Mouse (Mus musculus): ENCODE measurements around the gene H2-M5. TPM values are rescaled to one million over a fixed set of nuclear protein-coding genes. Genes with fewer than 3 reads are reported as not detected.
A peak's percentile ranks its signal among the peaks of the same experiment; 100 is the strongest.

H2-M5 gene
- polyA plus RNA-seq, 1 experiment from 2014 or later = 0.43 TPM

DNA sequence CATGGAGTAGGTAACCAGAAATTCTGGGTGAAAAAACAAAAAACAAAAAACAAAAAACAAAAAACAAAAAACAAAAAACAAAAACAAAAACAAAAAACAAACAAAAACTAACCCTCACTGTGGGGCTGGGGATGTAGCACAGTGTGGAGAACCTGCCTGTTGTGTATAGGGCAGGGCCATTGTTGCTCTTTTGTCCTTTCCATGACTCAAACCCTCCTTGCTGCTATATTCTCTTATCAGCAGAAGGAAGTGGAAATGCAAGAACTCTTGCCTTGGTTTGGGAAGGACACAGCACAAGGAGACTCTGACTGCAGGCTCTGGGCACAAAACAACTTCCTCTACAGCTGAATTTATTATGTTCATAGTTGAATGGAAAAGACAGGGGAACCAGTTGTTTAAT is 27.0 kb upstream of the H2-M5 start:
- Histone ChIP-seq H3K9ac (ENCODE audit: low read length) (no peak overlapping the region), H3K36me3 (ENCODE audit: control insufficient read depth, insufficient read depth, low read length) (no peaks in the 10 kb centered on the region), H3K4me2 (ENCODE audit: low read depth, low read length) (no peak overlapping the region), H3K9me3 (replicated peaks; ENCODE audit: control insufficient read depth, low read length) (no peaks in the 10 kb centered on the region), H3K4me1 (ENCODE audit: control insufficient read depth, insufficient read depth, low read length) (no peaks in the 10 kb centered on the region), H3K27ac (ENCODE audit: low read length) (peak overlapping the region; percentile 41; the same call in 1 of the 2 replicates), H3K4me3 (replicated peaks; ENCODE audit: low read length) (no peak overlapping the region), H3K27me3 (ENCODE audit: control insufficient read depth, insufficient read depth, low read length) (no peaks in the 10 kb centered on the region)
- ATAC-seq (ENCODE audit: insufficient read depth, low FRiP score) = no peak; the same call in 1 of the 2 replicates

GRCm38 (mm10) chr17:37012141-37012540 is 22.8 kb upstream of the H2-M5 start:
- Histone ChIP-seq H3K27me3 (ENCODE audit: control insufficient read depth, insufficient read depth, low read length) (no peaks in the 10 kb centered on the region), H3K4me2 (ENCODE audit: low read depth, low read length) (no peak overlapping the region), H3K4me3 (replicated peaks; ENCODE audit: low read length) (no peak overlapping the region), H3K9ac (ENCODE audit: low read length) (no peak overlapping the region), H3K9me3 (replicated peaks; ENCODE audit: control insufficient read depth, low read length) (no peaks in the 10 kb centered on the region), H3K36me3 (ENCODE audit: control insufficient read depth, insufficient read depth, low read length) (0 out of 2 replicates have a peak, but pooled peaks cover 4% of the 10 kb centered on the region), H3K27ac (ENCODE audit: low read length) (no peak overlapping the region), H3K4me1 (ENCODE audit: control insufficient read depth, insufficient read depth, low read length) (no peaks in the 10 kb centered on the region)
- WGBS = 61% methylated on average over 5 of the region's 5 CpGs
- no peak for ATAC-seq (ENCODE audit: insufficient read depth, low FRiP score)

DNA sequence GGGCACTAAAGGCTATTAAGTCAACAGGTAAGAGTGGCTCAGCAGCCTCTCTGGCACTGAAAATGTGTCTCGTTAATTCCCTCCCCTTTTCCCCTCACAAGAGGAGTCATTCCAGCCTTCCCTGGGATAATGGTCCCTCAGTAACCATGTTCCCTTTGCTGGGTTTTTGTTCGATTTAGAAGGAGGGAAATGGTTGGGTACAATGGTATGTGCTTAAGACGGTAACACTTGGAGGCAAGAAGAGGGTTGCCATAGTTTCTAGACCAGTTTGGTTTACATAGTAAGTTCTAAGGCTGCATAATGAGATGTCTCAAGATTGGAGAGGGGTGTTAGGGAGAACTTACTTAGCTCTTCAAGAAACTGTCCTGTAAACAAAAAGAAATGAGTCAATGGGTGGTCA is 22.4 kb upstream of the H2-M5 start:
- Histone ChIP-seq H3K36me3 (ENCODE audit: control insufficient read depth, insufficient read depth, low read length) (0 out of 2 replicates have a peak, but pooled peaks cover 4% of the 10 kb centered on the region), H3K4me2 (ENCODE audit: low read depth, low read length) (no peak overlapping the region)
- WGBS = 87% methylated on average over 3 of the region's 3 CpGs

GRCm38 (mm10) chr17:37009460-37010042 is 20.2 kb upstream of the H2-M5 start:
- Histone ChIP-seq H3K27ac (ENCODE audit: low read length) (no peak overlapping the region), H3K4me2 (ENCODE audit: low read depth, low read length) (no peak overlapping the region), H3K4me3 (replicated peaks; ENCODE audit: low read length) (no peak overlapping the region), H3K27me3 (ENCODE audit: control insufficient read depth, insufficient read depth, low read length) (no peaks in the 10 kb centered on the region), H3K9ac (ENCODE audit: low read length) (no peak overlapping the region), H3K9me3 (replicated peaks; ENCODE audit: control insufficient read depth, low read length) (no peaks in the 10 kb centered on the region), H3K4me1 (ENCODE audit: control insufficient read depth, insufficient read depth, low read length) (no peaks in the 10 kb centered on the region), H3K36me3 (ENCODE audit: control insufficient read depth, insufficient read depth, low read length) (0 out of 2 replicates have a peak, but pooled peaks cover 4% of the 10 kb centered on the region)
- ATAC-seq (ENCODE audit: insufficient read depth, low FRiP score) = no peak
- WGBS = 87% methylated on average over 17 of the region's 17 CpGs

More for the DNA sequence above, 22.4 kb upstream of the H2-M5 start:
- Histone ChIP-seq H3K27me3 (ENCODE audit: control insufficient read depth, insufficient read depth, low read length) (no peaks in the 10 kb centered on the region), H3K4me3 (replicated peaks; ENCODE audit: low read length) (no peak overlapping the region), H3K27ac (ENCODE audit: low read length) (no peak overlapping the region), H3K9ac (ENCODE audit: low read length) (no peak overlapping the region), H3K4me1 (ENCODE audit: control insufficient read depth, insufficient read depth, low read length) (no peaks in the 10 kb centered on the region), H3K9me3 (replicated peaks; ENCODE audit: control insufficient read depth, low read length) (no peaks in the 10 kb centered on the region)
- no peak for ATAC-seq (ENCODE audit: insufficient read depth, low FRiP score)

DNA sequence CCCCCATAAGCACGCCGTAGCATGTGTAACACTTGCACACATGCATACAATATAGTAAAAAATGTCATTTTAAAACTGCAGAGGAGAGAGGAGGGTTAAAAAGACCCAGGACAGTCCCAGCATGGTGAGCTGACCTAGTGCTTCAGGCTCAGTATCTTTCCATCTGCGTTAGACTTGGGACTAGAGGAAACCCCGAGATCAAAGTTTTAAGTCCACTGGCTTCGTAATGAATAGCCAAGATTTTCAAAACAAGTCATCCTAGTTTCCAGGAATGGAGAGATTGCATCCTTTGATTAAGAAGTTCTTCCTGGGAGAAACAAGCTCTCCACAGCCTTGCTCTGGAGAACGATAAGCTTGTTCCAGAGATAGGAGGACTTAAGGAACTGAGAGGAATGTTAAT is 18.8 kb upstream of the H2-M5 start:
- Histone ChIP-seq H3K9ac (ENCODE audit: low read length) (no peak overlapping the region), H3K27me3 (ENCODE audit: control insufficient read depth, insufficient read depth, low read length) (no peaks in the 10 kb centered on the region), H3K4me2 (ENCODE audit: low read depth, low read length) (no peak overlapping the region), H3K36me3 (ENCODE audit: control insufficient read depth, insufficient read depth, low read length) (0 out of 2 replicates have a peak, but pooled peaks cover 4% of the 10 kb centered on the region), H3K4me1 (ENCODE audit: control insufficient read depth, insufficient read depth, low read length) (no peaks in the 10 kb centered on the region), H3K27ac (ENCODE audit: low read length) (no peak overlapping the region), H3K4me3 (replicated peaks; ENCODE audit: low read length) (no peak overlapping the region), H3K9me3 (replicated peaks; ENCODE audit: control insufficient read depth, low read length) (no peaks in the 10 kb centered on the region)
- no peak for ATAC-seq (ENCODE audit: insufficient read depth, low FRiP score)
- WGBS = 86% methylated on average over 6 of the region's 6 CpGs

DNA sequence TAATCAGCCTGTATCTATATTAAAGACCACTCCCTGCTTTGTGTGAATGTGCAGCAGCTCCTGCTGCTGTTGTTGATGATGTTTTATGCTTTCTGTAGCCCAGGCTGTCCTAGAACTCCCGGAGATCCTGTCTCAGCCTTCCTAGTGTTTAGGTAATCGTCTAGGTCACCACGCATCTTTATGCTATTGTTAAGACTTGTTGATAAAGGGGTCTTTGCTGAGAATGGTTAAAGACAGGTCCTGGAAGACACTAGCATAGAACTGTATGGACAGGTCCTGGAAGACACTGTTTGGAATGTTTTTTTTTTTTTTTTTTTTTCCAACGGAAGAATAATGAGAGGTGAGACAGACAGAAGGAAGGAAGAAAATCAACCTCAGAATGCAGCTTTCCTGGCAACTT is 14.0 kb upstream of the H2-M5 start:
- H3K9ac ChIP-seq (ENCODE audit: low read length) = peak overlapping the region; percentile 94
- peak overlapping the region; percentile 90 for H3K4me2 ChIP-seq (ENCODE audit: low read depth, low read length)
- ATAC-seq (ENCODE audit: insufficient read depth, low FRiP score) = peak; percentile 2; the same call in 1 of the 2 replicates
- no peaks in the 10 kb centered on the region for H3K27me3 ChIP-seq (ENCODE audit: control insufficient read depth, insufficient read depth, low read length)
- WGBS = 23% methylated on average over 4 of the region's 4 CpGs
- H3K4me3 ChIP-seq (replicated peaks; ENCODE audit: low read length) = peak overlapping the region; percentile 74
- H3K4me1 ChIP-seq (ENCODE audit: control insufficient read depth, insufficient read depth, low read length) = no peaks in the 10 kb centered on the region
- H3K9me3 ChIP-seq (replicated peaks; ENCODE audit: control insufficient read depth, low read length) = no peaks in the 10 kb centered on the region
- no peaks in the 10 kb centered on the region for H3K36me3 ChIP-seq (ENCODE audit: control insufficient read depth, insufficient read depth, low read length)
- peak overlapping the region; percentile 83 for H3K27ac ChIP-seq (ENCODE audit: low read length)

- peak overlapping the region; percentile 94 for H3K9ac ChIP-seq (ENCODE audit: low read length)
- peak; percentile 90 for ATAC-seq (ENCODE audit: insufficient read depth, low FRiP score)
- under 1% methylated on average over 49 of the region's 49 CpGs for WGBS
- peak overlapping the region; percentile 74 for H3K4me3 ChIP-seq (replicated peaks; ENCODE audit: low read length)
- H3K36me3 ChIP-seq (ENCODE audit: control insufficient read depth, insufficient read depth, low read length) = no peaks in the 10 kb centered on the region
- no peaks in the 10 kb centered on the region for H3K27me3 ChIP-seq (ENCODE audit: control insufficient read depth, insufficient read depth, low read length)
- no peaks in the 10 kb centered on the region for H3K9me3 ChIP-seq (replicated peaks; ENCODE audit: control insufficient read depth, low read length)
- peak overlapping the region; percentile 83 for H3K27ac ChIP-seq (ENCODE audit: low read length)
- H3K4me1 ChIP-seq (ENCODE audit: control insufficient read depth, insufficient read depth, low read length) = no peaks in the 10 kb centered on the region
- H3K4me2 ChIP-seq (ENCODE audit: low read depth, low read length) = peak overlapping the region; percentile 90
Observed at GRCm38 (mm10) chr17:37002364-37003330, 13.3 kb upstream of the H2-M5 start.

DNA sequence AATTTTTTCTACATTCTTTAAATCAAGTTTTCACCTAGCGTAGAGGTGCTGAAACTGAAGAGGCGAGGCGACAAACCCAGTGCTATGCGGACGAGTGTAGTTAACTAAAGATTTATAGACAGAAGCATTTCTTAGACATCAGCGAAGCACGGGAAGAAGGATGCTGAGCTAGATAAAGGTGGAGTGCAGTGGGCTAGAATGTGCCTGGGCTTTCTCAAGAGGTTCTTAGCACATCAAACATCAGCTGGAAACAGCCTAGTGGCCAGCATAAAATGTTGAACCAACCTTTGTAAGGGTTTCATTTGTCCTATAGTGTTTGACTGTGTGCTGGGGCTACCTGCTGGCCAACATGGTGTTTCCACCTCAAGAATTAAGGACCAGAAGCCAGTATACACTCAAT is 11.5 kb upstream of the H2-M5 start, which contains the start of gene Zfp57:
Zfp57 (plus strand) TSS at position 301 of the 400 bp plus-strand sequence.
- Histone ChIP-seq H3K4me2 (ENCODE audit: low read depth, low read length) (peak within 1 kb of the TSS; percentile 90), H3K9ac (ENCODE audit: low read length) (no peak within 1 kb of the TSS), H3K4me1 (ENCODE audit: control insufficient read depth, insufficient read depth, low read length) (no peaks in the 10 kb centered on the region), H3K9me3 (replicated peaks; ENCODE audit: control insufficient read depth, low read length) (no peaks in the 10 kb centered on the region), H3K36me3 (ENCODE audit: control insufficient read depth, insufficient read depth, low read length) (no peaks in the 10 kb centered on the region), H3K27ac (ENCODE audit: low read length) (0 out of 2 replicates have a peak within 1 kb of the TSS, but pooled peaks have one; percentile 37), H3K27me3 (ENCODE audit: control insufficient read depth, insufficient read depth, low read length) (no peaks in the 10 kb centered on the region), H3K4me3 (replicated peaks; ENCODE audit: low read length) (peak within 1 kb of the TSS; percentile 74)
- 92% methylated on average over 7 of the region's 7 CpGs for WGBS
- no peak for ATAC-seq (ENCODE audit: insufficient read depth, low FRiP score)

GRCm38 (mm10) chr17:36998477-36998876 is 9.1 kb upstream of the H2-M5 start:
- no peaks in the 10 kb centered on the region for H3K36me3 ChIP-seq (ENCODE audit: control insufficient read depth, insufficient read depth, low read length)
- no peak for ATAC-seq (ENCODE audit: insufficient read depth, low FRiP score)
- H3K27me3 ChIP-seq (ENCODE audit: control insufficient read depth, insufficient read depth, low read length) = no peaks in the 10 kb centered on the region
- no peak overlapping the region for H3K4me2 ChIP-seq (ENCODE audit: low read depth, low read length)
- H3K9ac ChIP-seq (ENCODE audit: low read length) = no peak overlapping the region
- H3K4me1 ChIP-seq (ENCODE audit: control insufficient read depth, insufficient read depth, low read length) = no peaks in the 10 kb centered on the region
- 67% methylated on average over 2 of the region's 2 CpGs for WGBS
- no peak overlapping the region for H3K27ac ChIP-seq (ENCODE audit: low read length)
- no peaks in the 10 kb centered on the region for H3K9me3 ChIP-seq (replicated peaks; ENCODE audit: control insufficient read depth, low read length)
- no peak overlapping the region for H3K4me3 ChIP-seq (replicated peaks; ENCODE audit: low read length)

All from stomach, embryonic 16.5 days (tissue).